ENCODE assay signal across 8 mouse cellular contexts in the genomic region with DNA sequence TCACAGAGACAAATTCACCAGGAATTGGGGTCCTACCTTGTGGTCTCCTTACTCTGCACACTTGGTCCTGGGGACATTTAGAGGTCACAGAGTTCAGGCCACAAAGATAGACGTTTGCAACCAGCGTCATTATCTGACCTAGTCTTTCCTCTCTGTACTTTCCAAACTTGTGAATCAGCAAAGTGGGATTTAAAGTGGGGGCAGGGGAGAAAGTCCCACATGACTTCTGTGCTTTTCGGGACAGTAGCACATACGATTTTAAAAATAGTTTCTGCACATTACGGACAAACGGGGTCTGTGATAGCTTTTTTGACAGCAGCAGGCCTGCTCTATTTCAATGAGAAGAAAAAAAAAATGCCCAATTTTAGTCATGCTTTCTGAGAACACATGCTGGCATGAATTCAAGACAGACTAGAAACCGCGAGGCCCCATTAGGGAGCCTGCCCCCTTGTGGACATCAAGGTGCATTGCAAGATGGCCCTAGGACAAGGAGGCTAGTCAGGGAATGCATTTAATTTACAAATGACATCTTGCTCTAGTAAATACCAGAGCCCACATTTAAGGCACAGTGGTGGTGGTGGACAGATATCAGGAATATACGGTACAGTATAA. TPM values are rescaled to one million over a fixed set of nuclear protein-coding genes. Genes with fewer than 3 reads are reported as not detected.
DNase-seq lines count a peak whose midpoint lies in the region; TF ChIP-seq lines count a peak whose summit lies in the region.

No protein-coding gene starts in this region.

- intact Hi-C loops in gastrocnemius, postnatal 14 days (cut with DNase I; ENCODE audit: low total_unique reads), result no loop called here

- DNase-seq in layer of hippocampus, adult 11-12 months (ENCODE audit: low spot score), result peak; percentile 68
- no peak for DNase-seq in layer of hippocampus, adult 9-11 months
- DNase-seq in brain, adult 2 months (ENCODE audit: low read depth, low spot score), result peak; percentile 86
- DNase-seq in gastrocnemius, postnatal 14 days, result peak; percentile 55
- peak; percentile 72 to 80 for DNase-seq in layer of hippocampus, postnatal 10 days (ENCODE audit: low spot score in 2 of 2)
- DNase-seq in thymus, postnatal 25 days, result peak; percentile 64

- H3K27me3 ChIP-seq in ES-Bruce4 (ENCODE audit: control insufficient read depth, insufficient read depth, low read length, poor library complexity, severe bottlenecking), result no peaks in the 10 kb centered on the region
- no peaks in the 10 kb centered on the region for H3K27me3 ChIP-seq in megakaryocyte, embryonic 14.5 days (replicated peaks)

- H3K9ac ChIP-seq in ES-Bruce4 (ENCODE audit: low read depth, poor library complexity, severe bottlenecking), result no peak overlapping the region

- H3K4me1 ChIP-seq in ES-Bruce4 (ENCODE audit: control insufficient read depth, insufficient read depth, low read length), result no peaks in the 10 kb centered on the region
- peaks cover 100% of the 10 kb centered on the region for H3K4me1 ChIP-seq in megakaryocyte, embryonic 14.5 days

- no peaks in the 10 kb centered on the region for H3K36me3 ChIP-seq in ES-Bruce4 (ENCODE audit: control insufficient read depth, insufficient read depth, low read length, poor library complexity, severe bottlenecking)
- peaks cover 38% of the 10 kb centered on the region for H3K36me3 ChIP-seq in megakaryocyte, embryonic 14.5 days (replicated peaks; ENCODE audit: low read length)

- no peak for TF ChIP-seq POLR2A in ES-Bruce4 (IDR thresholded peaks at IDR 0.05; ENCODE audit: insufficient read depth, low read length)

- TF ChIP-seq EP300 in ES-Bruce4 (IDR thresholded peaks at IDR 0.05; ENCODE audit: insufficient read depth, low read depth, low read length), result no peak

- peak; percentile 86 for TF ChIP-seq CTCF in ES-Bruce4 (IDR thresholded peaks at IDR 0.05; ENCODE audit: low read depth, low read length)

- H3K27ac ChIP-seq in ES-Bruce4 (ENCODE audit: insufficient read depth, low read length), result no peak overlapping the region

- H3K4me3 ChIP-seq in ES-Bruce4 (ENCODE audit: low read depth, low read length), result no peak overlapping the region
- H3K4me3 ChIP-seq in megakaryocyte, embryonic 14.5 days (replicated peaks), result peak overlapping the region; percentile 89

- no peaks in the 10 kb centered on the region for H3K9me3 ChIP-seq in ES-Bruce4 (replicated peaks; ENCODE audit: control insufficient read depth, insufficient read depth, low read length, poor library complexity, severe bottlenecking)
- H3K9me3 ChIP-seq in megakaryocyte, embryonic 14.5 days, result no peaks in the 10 kb centered on the region

RNA-seq across cellular contexts. Expression of a gene that starts 55.1 kb away (rescaled TPM):
- 0.36 TPM in 1 of 2 replicates, not detected in the other for polyA plus RNA-seq in ES-Bruce4 (2011; ENCODE audit: insufficient read depth, insufficient read length, low read depth, missing spikeins)
- total RNA-seq in gastrocnemius, postnatal 14 days (2021), result 1 to 10 TPM; 1.2 TPM
- 100 to 1,000 TPM; 192 to 204 TPM for total RNA-seq in layer of hippocampus, postnatal 10 days (2021)
- polyA plus RNA-seq in megakaryocyte, embryonic 14.5 days (2012; ENCODE audit: insufficient read depth, low replicate concordance), result not detected in 2 replicates

Comparison
In these comparisons a context has a peak if more than half of its experiments do, and no peak if none do; other contexts are left out.
1. RNA of a gene that starts 55.1 kb away (total RNA-seq): 192 to 204 TPM in layer of hippocampus, postnatal 10 days; 1.2 TPM in gastrocnemius, postnatal 14 days; every median in the first group is over 10 times any median in the second.